Mouse (Mus musculus): ENCODE results near the gene Cep55.

GRCm38 (mm10) chr19:38077851-38078540 lies 23.2 kb downstream of the Cep55 start:
- TF ChIP-seq CTCF (IDR thresholded peaks at IDR 0.05; ENCODE audit: low read depth, low read length) (no peak), POLR2A (IDR thresholded peaks at IDR 0.05; ENCODE audit: borderline replicate concordance, low read depth, low read length) (no peak)
